Mouse (Mus musculus): Measurements from ENCODE around the gene Maml2.

DNA sequence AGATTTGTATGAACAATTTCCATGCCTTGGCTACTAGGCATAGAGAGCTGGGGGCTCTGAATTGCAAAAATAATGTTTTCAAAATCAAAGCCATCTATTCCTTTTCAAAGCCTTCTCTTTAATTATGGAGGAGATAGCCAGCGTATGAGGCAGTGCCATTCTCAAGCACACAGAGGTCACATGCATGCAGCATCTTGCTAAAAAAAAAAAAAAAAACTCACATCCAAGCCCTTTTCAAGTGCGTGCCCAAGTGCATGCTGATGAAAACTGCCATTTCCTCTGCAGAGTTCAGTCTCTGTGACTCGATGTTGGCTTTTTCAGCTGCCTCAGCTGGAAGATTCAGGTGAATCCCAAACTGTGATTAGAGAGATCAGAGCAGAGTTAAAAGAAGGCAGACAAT, 304.0 kb downstream of the Maml2 start:
- TF ChIP-seq POLR2A (IDR thresholded peaks at IDR 0.05; ENCODE audit: insufficient read depth, low read depth, low read length) (no peak), CTCF (IDR thresholded peaks at IDR 0.05; ENCODE audit: insufficient read depth, low read depth, low read length) (no peak)
